Mouse (Mus musculus) urinary bladder, postnatal 4 days (tissue): ENCODE measurements around the gene Gemin2.
"Not testable (repeated sequence)": the region's sequence is repeated elsewhere in the genome, so short reads cannot be mapped to it uniquely, and the experiment has no call there.

Experiments
- DNase-seq, 2 experiments: peaks; one replicate each; pipeline ENCODE4 v3.0.0; 2021 to 2022; ENCODE audit warnings: low spot score in 2 of 2

Gemin2 gene

DNA sequence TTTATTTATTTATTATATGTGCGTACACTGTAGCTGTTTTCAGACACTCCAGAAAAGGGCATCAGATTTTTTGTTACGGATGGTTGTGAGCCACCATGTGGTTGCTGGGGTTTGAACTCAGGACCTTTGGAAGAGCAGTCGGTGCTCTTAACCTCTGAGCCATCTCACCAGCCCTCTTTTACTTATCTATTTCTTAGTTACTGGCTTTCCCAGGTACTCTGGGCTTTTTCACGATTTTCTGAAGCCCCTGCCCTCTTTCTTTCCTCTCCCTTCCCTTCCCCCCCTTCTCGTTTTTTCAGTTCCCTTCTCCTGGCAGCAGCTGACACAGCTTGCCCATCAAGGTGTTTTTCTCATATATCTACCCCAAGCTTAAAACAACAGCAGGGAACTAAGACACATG lies 45.0 kb downstream of the Gemin2 start:
- DNase-seq: not testable (repeated sequence)

GRCm38 (mm10) chr12:59060322-59060721 lies 47.1 kb downstream of the Gemin2 start:
- no peak for DNase-seq

DNA sequence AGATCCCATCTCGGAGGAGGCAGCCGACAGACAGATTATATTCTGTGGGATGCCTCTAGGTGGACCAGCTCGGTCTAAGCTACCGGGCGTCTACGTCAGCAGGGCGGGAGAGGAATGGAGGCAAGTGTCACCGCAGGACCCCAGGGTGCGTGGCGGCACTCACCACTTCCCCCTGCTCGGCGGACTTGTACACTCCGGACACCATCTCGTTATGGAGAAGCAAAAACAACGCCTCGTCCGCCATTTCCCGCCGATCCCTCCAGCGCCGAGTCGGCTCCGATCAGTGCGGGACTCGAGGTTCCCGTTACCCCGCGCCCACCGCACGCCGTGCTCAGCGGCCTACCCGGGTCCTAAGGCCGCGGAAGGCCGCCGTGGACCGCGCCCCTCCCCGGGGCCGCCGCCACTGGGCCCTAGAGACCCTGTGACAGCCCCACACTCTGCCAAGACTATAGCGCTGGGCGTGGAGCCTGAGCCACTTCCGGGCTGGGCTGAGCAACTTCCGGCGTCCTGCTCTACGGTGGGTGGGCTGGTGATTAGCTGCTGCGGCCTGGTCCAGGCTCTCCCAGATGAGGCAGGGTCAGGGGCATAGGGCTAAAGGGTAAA lies 47.9 kb downstream of the Gemin2 start, which contains the start of gene Trappc6b:
Gene Trappc6b (minus strand): TSS at position 480 of the 603 bp plus-strand sequence.
- DNase-seq: peak; percentile 80 to 84

DNA sequence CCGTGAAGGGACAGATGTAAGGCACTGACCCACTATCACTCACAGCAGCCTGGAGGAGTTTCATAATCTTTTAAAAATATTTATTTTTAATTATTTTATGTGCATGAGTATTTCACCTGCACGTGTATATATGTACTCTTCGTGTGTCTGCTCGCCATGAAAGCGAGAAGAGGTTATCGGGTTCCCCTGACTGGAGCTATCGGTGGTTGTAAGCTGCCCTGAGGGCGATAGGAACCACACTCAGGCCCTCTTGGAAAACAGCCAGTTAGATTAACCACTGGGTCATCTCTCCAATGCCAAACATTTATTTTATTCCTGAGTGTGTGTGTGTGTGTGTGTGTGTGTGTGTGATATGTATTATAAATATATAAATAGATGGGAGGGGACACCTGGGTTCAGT lies 51.6 kb downstream of the Gemin2 start:
- no peak for DNase-seq

GRCm38 (mm10) chr12:59065776-59066175 lies 52.6 kb downstream of the Gemin2 start:
- DNase-seq: no peak

GRCm38 (mm10) chr12:59066448-59067077 lies 53.4 kb downstream of the Gemin2 start, which contains the start of gene Pnn:
Gene Pnn (plus strand): TSS chr12:59066884.
- peak; percentile 97 for DNase-seq

- DNase-seq: no peak
Observed at GRCm38 (mm10) chr12:59067095-59067494, 53.9 kb downstream of the Gemin2 start.

GRCm38 (mm10) chr12:59068791-59069190 lies 55.6 kb downstream of the Gemin2 start:
- DNase-seq: no peak

DNA sequence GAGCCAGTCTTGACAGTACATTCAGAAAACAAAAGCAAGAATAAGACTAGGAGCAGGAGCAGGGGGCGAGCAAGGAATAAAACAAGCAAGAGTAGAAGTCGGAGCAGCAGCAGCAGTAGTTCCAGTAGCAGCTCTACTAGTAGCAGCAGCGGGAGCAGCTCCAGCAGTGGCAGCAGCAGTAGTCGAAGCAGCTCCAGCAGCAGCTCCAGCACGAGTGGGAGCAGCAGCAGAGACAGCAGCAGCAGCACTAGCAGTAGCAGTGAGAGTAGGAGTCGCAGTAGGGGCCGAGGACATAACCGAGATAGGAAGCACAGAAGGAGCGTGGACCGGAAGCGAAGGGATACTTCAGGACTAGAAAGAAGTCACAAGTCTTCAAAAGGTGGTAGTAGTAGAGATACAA lies 59.1 kb downstream of the Gemin2 start:
- no peak for DNase-seq

DNA sequence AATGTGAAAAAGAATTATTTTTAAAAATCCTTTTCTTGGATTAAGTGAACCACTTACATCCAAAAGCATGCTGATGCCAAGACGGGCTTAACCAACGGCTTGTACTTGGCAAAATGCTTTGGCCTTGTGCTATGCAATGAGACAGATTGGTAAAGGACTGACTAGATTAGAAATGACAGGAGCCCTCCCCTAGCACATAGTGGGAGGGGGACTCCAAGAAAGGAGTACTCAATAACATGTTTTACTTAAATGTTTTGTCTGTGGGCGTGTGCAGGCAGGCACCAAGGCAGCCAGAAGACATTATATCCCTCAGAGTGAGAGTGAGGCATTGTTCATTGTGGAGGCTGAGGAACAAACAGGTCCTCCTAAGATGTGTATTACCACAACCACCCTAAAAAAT lies 60.9 kb downstream of the Gemin2 start:
- no peak for DNase-seq

- no peak for DNase-seq
Observed at GRCm38 (mm10) chr12:59076996-59077395, 63.8 kb downstream of the Gemin2 start.

DNA sequence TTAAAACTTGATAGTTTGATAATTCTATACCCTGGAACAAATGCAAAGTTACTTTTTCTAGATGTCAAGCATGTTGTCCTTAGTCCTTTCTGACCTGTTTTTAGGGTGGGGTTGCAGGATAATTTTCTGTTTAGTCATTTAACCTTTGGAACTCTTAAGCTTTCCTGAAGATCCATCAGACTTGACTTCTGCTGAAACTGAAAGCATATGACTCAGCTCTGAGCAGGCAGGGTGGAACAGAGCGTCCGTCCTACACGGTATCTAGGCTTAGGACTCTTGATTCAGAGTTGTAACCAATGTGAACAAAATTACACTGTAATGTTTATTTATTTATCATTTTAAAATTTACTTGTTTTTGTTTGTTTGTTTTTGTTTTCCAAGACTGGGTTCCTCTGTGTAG lies 64.7 kb downstream of the Gemin2 start:
- no peak for DNase-seq
